Mouse (Mus musculus): Measurements from ENCODE around the gene Fermt2. TPM values are rescaled to one million over a fixed set of nuclear protein-coding genes. Genes with fewer than 3 reads are reported as not detected.

The Fermt2 gene
- 0.02 TPM in 1 of 2 replicates, not detected in the other for polyA plus RNA-seq (2012)

DNA sequence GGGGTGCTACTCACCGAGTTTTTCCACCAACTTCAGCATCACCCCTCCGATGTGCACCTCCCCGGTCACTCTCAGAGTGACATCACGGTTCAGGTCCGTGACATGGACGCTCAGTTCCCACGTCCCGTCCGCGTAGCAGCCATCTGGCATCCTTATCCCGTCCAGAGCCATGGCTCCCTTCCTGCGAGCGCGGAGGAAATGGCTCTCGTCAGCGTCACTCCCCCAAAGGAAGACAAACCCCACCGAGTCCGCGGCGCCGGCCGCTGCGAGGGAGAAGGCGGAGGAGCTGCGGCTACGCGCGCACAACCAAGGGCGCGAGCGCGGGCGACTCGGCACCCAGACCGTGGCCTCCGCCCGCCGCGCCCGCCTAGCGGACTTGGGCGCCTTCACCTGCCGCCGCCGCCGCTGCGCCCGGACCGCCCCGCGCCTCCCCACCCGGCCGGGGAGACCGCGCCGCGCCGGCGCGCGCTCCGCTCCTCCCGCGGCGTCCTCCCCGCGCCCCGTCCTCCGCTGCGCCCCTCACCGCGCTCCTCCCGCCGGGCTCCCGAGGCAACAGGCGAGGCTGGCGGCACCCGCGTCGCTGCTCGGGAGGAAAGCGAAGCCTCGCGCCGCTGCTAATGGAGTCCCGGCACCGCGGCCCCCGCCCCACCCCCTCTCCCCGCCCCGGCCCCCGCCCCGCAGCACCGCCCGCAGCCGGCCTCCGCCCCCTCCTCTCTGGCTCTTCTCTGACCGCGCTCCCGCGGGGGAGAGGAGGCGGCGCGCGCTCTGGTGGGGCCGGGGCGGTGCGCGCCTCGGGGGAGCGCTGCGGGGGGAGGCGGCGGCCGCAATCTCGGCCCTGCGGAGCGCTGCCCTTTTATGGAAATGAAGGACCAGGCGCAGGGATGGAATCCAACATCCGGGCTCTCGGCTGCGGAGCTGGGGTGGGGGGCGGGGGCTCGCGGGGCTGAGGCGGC, at the start of gene Fermt2:
TSS of gene Fermt2 (minus strand) at position 708 of the 953 bp plus-strand sequence.

Other genes starting within 250 kb of the Fermt2 start
- gene Ero1l, start 211.3 kb downstream of the Fermt2 start, polyA plus RNA-seq (2012): 4.5 and 7.3 TPM in 2 replicates
- 5.2 and 5.4 TPM in 2 replicates for gene Psmc6, start 200.3 kb downstream of the Fermt2 start, polyA plus RNA-seq (2012)
- gene Styx, start 179.0 kb downstream of the Fermt2 start, polyA plus RNA-seq (2012): 146 and 169 TPM in 2 replicates
- 8.6 and 10.4 TPM in 2 replicates for gene Gnpnat1, start 125.2 kb downstream of the Fermt2 start, polyA plus RNA-seq (2012)
- 7.8 and 9.5 TPM in 2 replicates for gene Ddhd1, start 128.0 kb upstream of the Fermt2 start, polyA plus RNA-seq (2012)